Mouse (Mus musculus): ENCODE measurements at regions not wholly inside any gene's neighbourhood (a gene's known extent, or its start where the extent isn't known, plus 50 kb on each side); places are given as distances from the start of the nearest gene placed in this dataset.

DNA sequence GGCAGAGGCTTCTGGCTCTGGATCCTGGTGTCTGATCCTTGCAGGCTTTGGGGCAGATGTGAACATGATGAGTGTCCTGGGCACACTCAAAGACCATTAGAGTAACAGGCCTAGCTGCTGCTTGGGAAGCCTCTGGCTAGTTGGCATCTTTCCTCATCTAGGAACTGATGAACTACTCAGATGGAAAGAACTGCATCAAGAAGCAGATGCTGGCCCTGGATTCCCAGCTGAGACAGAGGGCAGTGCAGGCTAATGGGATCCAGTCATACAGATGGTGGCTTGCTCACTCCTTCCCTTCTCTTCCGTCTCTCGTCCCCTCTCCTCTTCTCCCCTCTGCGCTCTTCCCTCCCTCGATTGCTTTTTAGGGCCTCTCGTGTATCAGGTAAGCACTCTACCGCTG is 219.8 kb upstream of the Gm4791 start:
- 83% methylated on average over 6 of the region's 6 CpGs for WGBS
- Histone ChIP-seq H3K27ac (no peak overlapping the region), H3K9me3 (no peaks in the 10 kb centered on the region), H3K4me1 (replicated peaks) (no peaks in the 10 kb centered on the region), H3K9ac (replicated peaks) (no peak overlapping the region), H3K27me3 (0 out of 2 replicates have a peak, but pooled peaks cover 4% of the 10 kb centered on the region), H3K36me3 (no peaks in the 10 kb centered on the region), H3K4me3 (replicated peaks) (no peak overlapping the region), H3K4me2 (no peak overlapping the region)
- no peak for ATAC-seq (ENCODE audit: insufficient number of reproducible peaks, insufficient read depth, low FRiP score, low TSS enrichment, low read depth)

- Histone ChIP-seq H3K27me3 (0 out of 2 replicates have a peak, but pooled peaks cover 3% of the 10 kb centered on the region), H3K27ac (no peak overlapping the region), H3K36me3 (no peaks in the 10 kb centered on the region), H3K4me2 (no peak overlapping the region), H3K4me1 (replicated peaks) (no peaks in the 10 kb centered on the region), H3K9me3 (no peaks in the 10 kb centered on the region), H3K4me3 (replicated peaks) (no peak overlapping the region), H3K9ac (replicated peaks) (no peak overlapping the region)
- whole genome bisulfite sequencing, result 58% methylated on average over 2 of the region's 2 CpGs
- ATAC-seq (ENCODE audit: insufficient number of reproducible peaks, insufficient read depth, low FRiP score, low TSS enrichment, low read depth), result no peak
These were observed 223.7 kb upstream of the Gm4791 start for GRCm38 (mm10) chr9:46774821-46775220.

- Histone ChIP-seq H3K4me1 (replicated peaks) (no peaks in the 10 kb centered on the region), H3K27ac (no peak overlapping the region), H3K27me3 (no peaks in the 10 kb centered on the region; the same call in 1 of the 2 replicates), H3K4me3 (replicated peaks) (no peak overlapping the region), H3K9me3 (no peaks in the 10 kb centered on the region), H3K36me3 (no peaks in the 10 kb centered on the region), H3K9ac (replicated peaks) (no peak overlapping the region), H3K4me2 (no peak overlapping the region)
- 66% methylated on average over 4 of the region's 4 CpGs for WGBS
- no peak for ATAC-seq (ENCODE audit: insufficient number of reproducible peaks, insufficient read depth, low FRiP score, low TSS enrichment, low read depth)
These were observed 238.3 kb upstream of the Gm4791 start for GRCm38 (mm10) chr9:46760247-46760646.

- no peak overlapping the region for H3K27ac ChIP-seq
- H3K4me3 ChIP-seq (replicated peaks), result no peak overlapping the region
- no peak for ATAC-seq (ENCODE audit: insufficient number of reproducible peaks, insufficient read depth, low FRiP score, low TSS enrichment, low read depth)
- H3K36me3 ChIP-seq, result no peaks in the 10 kb centered on the region
- no peak overlapping the region for H3K4me2 ChIP-seq
- no peak overlapping the region for H3K9ac ChIP-seq (replicated peaks)
- no peaks in the 10 kb centered on the region for H3K9me3 ChIP-seq
- 74% methylated on average over 6 of the region's 6 CpGs for WGBS
- H3K4me1 ChIP-seq (replicated peaks), result no peaks in the 10 kb centered on the region
- no peaks in the 10 kb centered on the region; the same call in 1 of the 2 replicates for H3K27me3 ChIP-seq
These were observed 241.4 kb upstream of the Gm4791 start for GRCm38 (mm10) chr9:46757005-46757672.

DNA sequence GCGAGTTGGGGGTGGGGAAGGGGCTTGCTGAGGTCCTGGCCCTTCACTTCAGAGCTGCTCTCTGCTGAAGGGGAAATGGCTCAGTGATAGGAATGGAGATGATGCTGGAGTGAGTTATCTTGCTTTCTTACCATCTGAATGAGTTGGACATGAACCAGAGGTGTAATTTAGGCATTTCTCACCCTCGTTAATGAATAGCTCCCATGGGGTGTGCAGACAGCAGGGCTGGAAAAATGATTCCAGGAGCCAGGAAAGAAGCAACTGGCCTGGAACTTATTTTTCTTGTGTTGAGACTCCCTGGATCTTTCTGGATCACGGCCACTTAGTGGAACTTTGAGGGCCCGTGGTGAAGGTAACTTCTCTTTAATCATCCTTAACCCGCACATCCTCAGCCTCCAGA is 246.6 kb upstream of the Gm4791 start:
- no peak overlapping the region for H3K9ac ChIP-seq (replicated peaks)
- no peaks in the 10 kb centered on the region for H3K36me3 ChIP-seq
- no peak overlapping the region for H3K4me3 ChIP-seq (replicated peaks)
- H3K9me3 ChIP-seq, result no peaks in the 10 kb centered on the region
- no peaks in the 10 kb centered on the region; the same call in 1 of the 2 replicates for H3K27me3 ChIP-seq
- ATAC-seq (ENCODE audit: insufficient number of reproducible peaks, insufficient read depth, low FRiP score, low TSS enrichment, low read depth), result no peak
- no peak overlapping the region for H3K4me2 ChIP-seq
- H3K4me1 ChIP-seq (replicated peaks), result no peaks in the 10 kb centered on the region
- 50% methylated on average over 5 of the region's 5 CpGs for WGBS
- no peak overlapping the region for H3K27ac ChIP-seq

DNA sequence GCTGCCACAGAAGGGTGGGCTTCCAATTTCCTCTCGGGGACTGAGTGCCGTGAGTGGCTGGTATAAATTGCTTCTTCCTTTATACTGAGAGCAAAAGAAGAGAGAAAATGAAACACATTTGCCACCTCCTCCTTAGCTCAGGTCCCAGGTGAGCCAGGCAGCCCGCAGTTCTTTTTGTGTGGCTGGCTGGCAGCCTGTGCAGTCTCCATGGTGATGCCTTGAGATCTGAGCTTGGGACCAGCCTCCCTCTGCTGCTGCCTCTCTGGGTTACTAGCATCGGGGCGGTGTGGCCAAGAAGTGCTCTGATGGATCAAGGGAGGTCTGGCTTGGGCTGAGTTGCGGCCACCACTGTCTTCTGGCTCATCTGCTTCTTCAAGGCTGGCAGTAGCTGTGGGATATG is 249.1 kb upstream of the Gm4791 start:
- no peaks in the 10 kb centered on the region for H3K9me3 ChIP-seq
- 74% methylated on average over 6 of the region's 6 CpGs for WGBS
- no peak overlapping the region for H3K4me2 ChIP-seq
- no peak for ATAC-seq (ENCODE audit: insufficient number of reproducible peaks, insufficient read depth, low FRiP score, low TSS enrichment, low read depth)
- no peak overlapping the region for H3K4me3 ChIP-seq (replicated peaks)
- no peak overlapping the region for H3K27ac ChIP-seq
- H3K4me1 ChIP-seq (replicated peaks), result no peaks in the 10 kb centered on the region
- no peaks in the 10 kb centered on the region for H3K36me3 ChIP-seq
- H3K27me3 ChIP-seq, result no peaks in the 10 kb centered on the region; the same call in 1 of the 2 replicates
- H3K9ac ChIP-seq (replicated peaks), result no peak overlapping the region

- H3K27me3 ChIP-seq, result peaks cover 3% of the 10 kb centered on the region; the same call in 1 of the 2 replicates
- H3K9me3 ChIP-seq, result no peaks in the 10 kb centered on the region
- WGBS, result 73% methylated on average over 3 of the region's 3 CpGs
- H3K4me1 ChIP-seq (replicated peaks), result no peaks in the 10 kb centered on the region
- H3K9ac ChIP-seq (replicated peaks), result no peak overlapping the region
- H3K4me2 ChIP-seq, result no peak overlapping the region
- H3K4me3 ChIP-seq (replicated peaks), result no peak overlapping the region
- no peak overlapping the region for H3K27ac ChIP-seq
- no peaks in the 10 kb centered on the region for H3K36me3 ChIP-seq
- no peak for ATAC-seq (ENCODE audit: insufficient number of reproducible peaks, insufficient read depth, low FRiP score, low TSS enrichment, low read depth)
These were observed 252.3 kb upstream of the Gm4791 start for GRCm38 (mm10) chr9:46746266-46746665.

GRCm38 (mm10) chr9:46740496-46740895 is 258.0 kb upstream of the Gm4791 start:
- Histone ChIP-seq H3K4me3 (replicated peaks) (no peak overlapping the region), H3K36me3 (no peaks in the 10 kb centered on the region), H3K27me3 (peaks cover 27% of the 10 kb centered on the region), H3K4me1 (replicated peaks) (peaks cover 5% of the 10 kb centered on the region; the same call in 1 of the 2 replicates), H3K4me2 (no peak overlapping the region), H3K9me3 (no peaks in the 10 kb centered on the region), H3K27ac (no peak overlapping the region), H3K9ac (replicated peaks) (no peak overlapping the region)
- WGBS, result 80% methylated on average over 4 of the region's 4 CpGs
- ATAC-seq (ENCODE audit: insufficient number of reproducible peaks, insufficient read depth, low FRiP score, low TSS enrichment, low read depth), result no peak

GRCm38 (mm10) chr9:46739341-46739740 is 259.2 kb upstream of the Gm4791 start:
- no peaks in the 10 kb centered on the region for H3K36me3 ChIP-seq
- H3K4me1 ChIP-seq (replicated peaks), result peaks cover 5% of the 10 kb centered on the region; the same call in 1 of the 2 replicates
- peaks cover 31% of the 10 kb centered on the region for H3K27me3 ChIP-seq
- no peaks in the 10 kb centered on the region for H3K9me3 ChIP-seq
- no peak overlapping the region for H3K4me2 ChIP-seq
- H3K27ac ChIP-seq, result no peak overlapping the region
- H3K9ac ChIP-seq (replicated peaks), result no peak overlapping the region
- no peak for ATAC-seq (ENCODE audit: insufficient number of reproducible peaks, insufficient read depth, low FRiP score, low TSS enrichment, low read depth)
- WGBS, result 63% methylated on average over 3 of the region's 3 CpGs
- no peak overlapping the region for H3K4me3 ChIP-seq (replicated peaks)

- Histone ChIP-seq H3K36me3 (no peaks in the 10 kb centered on the region), H3K4me3 (replicated peaks) (no peak overlapping the region), H3K9me3 (no peaks in the 10 kb centered on the region), H3K4me2 (no peak overlapping the region), H3K9ac (replicated peaks) (no peak overlapping the region), H3K27me3 (peaks cover 35% of the 10 kb centered on the region), H3K4me1 (replicated peaks) (peaks cover 5% of the 10 kb centered on the region; the same call in 1 of the 2 replicates), H3K27ac (no peak overlapping the region)
- ATAC-seq (ENCODE audit: insufficient number of reproducible peaks, insufficient read depth, low FRiP score, low TSS enrichment, low read depth), result no peak
- 76% methylated on average over 3 of the region's 3 CpGs for WGBS
These were observed 259.9 kb upstream of the Gm4791 start for GRCm38 (mm10) chr9:46738634-46739033.

DNA sequence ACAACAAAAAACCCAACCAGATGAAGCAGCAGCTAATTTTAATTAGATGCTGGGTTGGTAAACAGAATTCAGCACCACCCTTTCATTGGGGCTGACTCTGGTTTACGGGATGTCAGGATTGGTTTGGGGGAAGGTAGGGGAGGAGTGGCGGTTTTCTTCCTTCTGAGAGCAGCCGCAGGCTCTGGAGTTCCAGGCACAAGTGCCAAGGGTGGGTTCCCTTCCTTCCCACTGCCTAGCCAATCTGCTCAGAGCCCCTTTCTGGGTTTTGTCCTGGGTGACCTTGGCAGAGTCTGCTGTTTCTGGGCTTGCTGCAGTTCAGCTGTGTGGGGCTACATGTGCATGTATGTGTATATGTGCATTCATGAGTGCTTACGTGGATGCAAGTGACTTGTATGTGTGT is 260.5 kb upstream of the Gm4791 start:
- WGBS, result 49% methylated on average over 4 of the region's 4 CpGs
- no peak for ATAC-seq (ENCODE audit: insufficient number of reproducible peaks, insufficient read depth, low FRiP score, low TSS enrichment, low read depth)
- Histone ChIP-seq H3K4me1 (replicated peaks) (peaks cover 5% of the 10 kb centered on the region; the same call in 1 of the 2 replicates), H3K27me3 (peaks cover 41% of the 10 kb centered on the region), H3K4me3 (replicated peaks) (no peak overlapping the region), H3K27ac (no peak overlapping the region), H3K9ac (replicated peaks) (no peak overlapping the region), H3K9me3 (no peaks in the 10 kb centered on the region), H3K4me2 (no peak overlapping the region), H3K36me3 (no peaks in the 10 kb centered on the region)

DNA sequence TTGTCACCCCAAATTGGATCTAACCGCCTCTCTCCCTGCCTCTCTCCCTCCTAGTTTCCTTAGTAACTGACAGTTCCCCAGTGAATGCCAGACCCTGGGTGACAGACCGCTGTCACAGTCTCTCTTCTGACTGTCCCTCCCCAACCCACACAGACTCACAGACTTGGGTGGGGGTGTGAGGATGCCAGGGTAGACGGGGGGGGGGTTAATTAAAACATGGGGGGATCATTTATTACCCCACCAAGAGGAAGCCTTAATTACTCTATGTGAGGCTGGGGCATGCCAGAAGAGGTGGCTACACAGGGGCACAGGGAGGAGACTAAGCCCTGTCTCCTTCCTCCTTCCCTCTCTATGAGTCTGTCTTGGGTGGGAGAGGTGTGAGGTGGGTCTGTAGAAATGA is 261.1 kb upstream of the Gm4791 start:
- Histone ChIP-seq H3K4me2 (no peak overlapping the region), H3K4me3 (replicated peaks) (no peak overlapping the region), H3K9me3 (no peaks in the 10 kb centered on the region), H3K27ac (no peak overlapping the region), H3K36me3 (no peaks in the 10 kb centered on the region), H3K4me1 (replicated peaks) (peaks cover 5% of the 10 kb centered on the region; the same call in 1 of the 2 replicates), H3K9ac (replicated peaks) (no peak overlapping the region), H3K27me3 (peaks cover 39% of the 10 kb centered on the region)
- 50% methylated on average over 3 of the region's 3 CpGs for WGBS
- ATAC-seq (ENCODE audit: insufficient number of reproducible peaks, insufficient read depth, low FRiP score, low TSS enrichment, low read depth), result no peak
